Mouse (Mus musculus) megakaryocyte, embryonic 14.5 days (primary cell): ENCODE results near the gene Abcg1.

ENCODE experiments used
- FLI1 ChIP-seq: IDR thresholded peaks from 2 replicates; pipeline ENCODE4 v1.6.1; 2012; ENCODE audit warnings: low read length, inconsistent platforms, mixed read lengths
- GATA1 ChIP-seq: IDR thresholded peaks from 3 replicates; pipeline ENCODE4 v1.6.1; 2012; ENCODE audit warnings: mixed read lengths, low read length, inconsistent platforms, borderline replicate concordance

- TF ChIP-seq GATA1 (no peak), FLI1 (no peak)
These were observed 13.1 kb downstream of the Abcg1 start for GRCm38 (mm10) chr17:31070403-31071185.
